Mouse (Mus musculus) neural tube, embryonic 14.5 days (tissue): Measurements from ENCODE around the gene Fam193b. TPM values are rescaled to one million over a fixed set of nuclear protein-coding genes. Genes with fewer than 3 reads are reported as not detected.

Source experiments
- ATAC-seq: fragments of 200-750 bp; cut with Nextera tagmentation; 2 replicates; pipeline ENCODE4 v1.8.0; 2017; ENCODE audit warnings: low read depth, mild to moderate bottlenecking, moderate TSS enrichment, moderate library complexity
- H3K27ac ChIP-seq: fragments of 300-500 bp; sonication (generic); 2 replicates; pipeline ENCODE4 v1.5.1; 2014; ENCODE audit warnings: low read depth, mild to moderate bottlenecking, control low read depth, low read length, moderate library complexity, mixed read lengths
- H3K27me3 ChIP-seq: fragments of 300-500 bp; sonication (generic); 2 replicates; pipeline ENCODE4 v1.6.1; 2014; ENCODE audit warnings: low read length; ENCODE audit not compliant: control insufficient read depth, insufficient read depth
- H3K36me3 ChIP-seq: fragments of 300-500 bp; sonication (generic); 2 replicates; pipeline ENCODE4 v1.6.1; 2014; ENCODE audit warnings: low read length, mixed read lengths; ENCODE audit not compliant: control insufficient read depth, insufficient read depth
- H3K4me1 ChIP-seq: fragments of 300-500 bp; sonication (generic); 2 replicates; pipeline ENCODE4 v1.6.1; 2014; ENCODE audit warnings: low read length; ENCODE audit not compliant: control insufficient read depth, insufficient read depth
- H3K4me2 ChIP-seq: fragments of 300-500 bp; sonication (generic); 2 replicates; pipeline ENCODE4 v1.6.1; 2014; ENCODE audit warnings: mild to moderate bottlenecking, low read depth, low read length, control low read depth
- H3K4me3 ChIP-seq: fragments of 300-500 bp; sonication (generic); 2 replicates; pipeline ENCODE4 v1.5.1; 2014; ENCODE audit warnings: low read depth, low read length, control low read depth, mixed read lengths
- H3K9ac ChIP-seq: fragments of 300-500 bp; sonication (generic); replicated peaks from 2 replicates; pipeline ENCODE4 v1.6.1; 2014; ENCODE audit warnings: low read depth, mild to moderate bottlenecking, control low read depth, low read length, mixed read lengths
- H3K9me3 ChIP-seq: fragments of 300-500 bp; sonication (generic); 2 replicates; pipeline ENCODE4 v1.6.1; 2016; ENCODE audit warnings: low read length; ENCODE audit not compliant: control insufficient read depth
- WGBS: fragments of 180-500 bp; shearing (Covaris S2); extraction: QIAGEN DNeasy Blood & Tissue Kit; methylation state at CpG from one replicate; pipeline ENCODE4 v1.1.7; 2014; 5-methylcytosine and 5-hydroxymethylcytosine counted together
- polyA plus RNA-seq: library from polyadenylated mRNA; unstranded; fragments of >200 nt; fragmentation: Nextera tagmentation; extraction: Ambion mirVana; gene quantifications from 2 replicates; pipeline ENCODE4 v1.2.1, GENCODE M21; 2014

Fam193b gene
- polyA plus RNA-seq, 1 experiment from 2014 or later = 50.1 TPM

- Histone ChIP-seq H3K27ac (no peak overlapping the region), H3K4me3 (peak overlapping the region; percentile 69), H3K27me3 (no peaks in the 10 kb centered on the region), H3K9ac (peak overlapping the region; percentile 78; the same call in 1 of the 2 replicates), H3K4me1 (peaks cover 9% of the 10 kb centered on the region), H3K9me3 (no peaks in the 10 kb centered on the region), H3K36me3 (peaks cover 12% of the 10 kb centered on the region), H3K4me2 (peak overlapping the region; percentile 78)
- ATAC-seq = 0 out of 2 replicates have a peak, but pooled peaks have one; percentile 18
- WGBS = 23% methylated on average over 9 of the region's 9 CpGs
These were observed 29.7 kb upstream of the Fam193b start for GRCm38 (mm10) chr13:55600657-55601056.

DNA sequence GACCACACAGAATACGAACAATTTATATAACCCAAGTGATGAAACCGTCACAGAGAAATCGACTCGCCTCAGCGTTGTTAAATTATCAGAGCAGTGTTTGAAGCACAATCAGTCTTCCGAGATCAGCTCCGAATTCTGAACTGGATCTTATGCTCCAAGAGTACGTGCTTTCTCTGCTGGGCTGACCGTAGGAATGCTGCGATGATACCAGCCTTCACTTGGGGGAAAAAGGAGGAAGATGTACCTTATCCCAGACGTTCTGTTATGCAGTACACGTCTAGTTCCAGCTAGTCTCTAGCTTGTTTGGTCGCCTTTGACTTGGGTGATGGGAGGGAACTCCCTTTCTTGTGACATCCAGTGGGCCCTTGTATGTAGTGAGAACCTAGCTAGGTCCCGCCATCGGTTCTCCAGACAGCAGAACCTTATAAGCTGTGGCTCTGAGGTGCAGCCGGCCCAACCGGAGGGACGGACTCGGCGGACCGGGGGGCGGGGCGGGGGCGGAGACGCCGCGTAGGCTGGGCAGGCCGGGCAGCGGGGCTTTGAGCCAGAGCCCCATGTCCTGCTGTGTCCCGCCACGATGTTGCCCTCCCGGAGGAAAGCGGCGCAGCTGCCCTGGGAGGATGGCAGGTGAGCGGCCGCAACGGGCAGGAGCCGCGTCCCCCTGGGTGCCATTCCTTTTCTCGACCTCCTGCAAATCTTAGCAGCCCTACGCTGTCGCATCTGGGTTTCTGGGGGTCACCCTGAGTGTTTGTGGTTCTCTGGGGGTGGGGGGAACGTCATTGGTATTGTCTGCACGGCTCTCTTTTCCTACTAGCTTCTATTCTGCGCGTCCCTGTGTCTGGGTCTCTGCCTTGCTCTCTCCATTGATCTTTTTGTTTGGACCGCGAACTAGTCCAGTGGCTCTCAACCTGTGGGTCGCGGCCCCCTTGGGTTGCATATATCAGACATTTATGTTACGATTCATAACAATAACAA is 28.9 kb upstream of the Fam193b start, which contains the start of gene B4galt7:
Gene B4galt7, plus strand, starts transcription at position 331 of the 975 bp plus-strand sequence.
- Histone ChIP-seq H3K27ac (peak within 1 kb of the TSS; percentile 75), H3K9me3 (no peaks in the 10 kb centered on the region), H3K4me2 (peak within 1 kb of the TSS; percentile 78), H3K27me3 (no peaks in the 10 kb centered on the region), H3K4me1 (peaks cover 9% of the 10 kb centered on the region), H3K9ac (peak within 1 kb of the TSS; percentile 78), H3K4me3 (peak within 1 kb of the TSS; percentile 69), H3K36me3 (peaks cover 19% of the 10 kb centered on the region)
- ATAC-seq = peak; percentile 88
- 9% methylated on average over 51 of the region's 51 CpGs for WGBS

DNA sequence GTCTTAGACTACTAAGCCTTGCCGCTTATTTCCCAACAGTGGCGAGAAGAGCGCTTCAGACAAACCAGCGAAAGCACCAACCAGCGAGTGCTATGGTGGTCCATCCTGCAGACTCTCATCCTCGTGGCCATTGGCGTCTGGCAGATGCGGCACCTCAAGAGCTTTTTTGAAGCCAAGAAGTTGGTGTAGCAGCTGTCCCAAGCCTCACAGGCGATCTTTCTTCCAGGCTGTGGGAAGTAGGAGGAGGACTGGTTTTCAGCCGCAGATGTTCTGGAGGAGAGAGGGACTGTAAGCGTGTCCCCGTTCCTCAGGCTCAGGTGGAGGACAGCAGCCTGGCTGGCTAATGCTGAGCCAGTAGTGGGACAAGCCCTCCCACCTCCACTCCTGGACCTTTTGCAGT is 25.9 kb upstream of the Fam193b start:
- no peaks in the 10 kb centered on the region for H3K27me3 ChIP-seq
- over 99% methylated on average over 12 of the region's 12 CpGs for WGBS
- no peak overlapping the region for H3K4me2 ChIP-seq

GRCm38 (mm10) chr13:55595375-55595774 is 24.5 kb upstream of the Fam193b start:
- ATAC-seq = no peak
- no peak overlapping the region for H3K4me3 ChIP-seq
- H3K9me3 ChIP-seq = no peaks in the 10 kb centered on the region
- WGBS = 89% methylated on average over 12 of the region's 12 CpGs
- H3K36me3 ChIP-seq = peaks cover 19% of the 10 kb centered on the region
- H3K4me2 ChIP-seq = no peak overlapping the region
- H3K27me3 ChIP-seq = no peaks in the 10 kb centered on the region
- H3K9ac ChIP-seq = no peak overlapping the region
- no peak overlapping the region for H3K27ac ChIP-seq
- peaks cover 9% of the 10 kb centered on the region; the same call in 1 of the 2 replicates for H3K4me1 ChIP-seq

More for the DNA sequence above, 25.9 kb upstream of the Fam193b start:
- Histone ChIP-seq H3K4me1 (peaks cover 18% of the 10 kb centered on the region), H3K9ac (no peak overlapping the region), H3K27ac (no peak overlapping the region), H3K9me3 (no peaks in the 10 kb centered on the region), H3K36me3 (peaks cover 19% of the 10 kb centered on the region), H3K4me3 (no peak overlapping the region)
- ATAC-seq = no peak

DNA sequence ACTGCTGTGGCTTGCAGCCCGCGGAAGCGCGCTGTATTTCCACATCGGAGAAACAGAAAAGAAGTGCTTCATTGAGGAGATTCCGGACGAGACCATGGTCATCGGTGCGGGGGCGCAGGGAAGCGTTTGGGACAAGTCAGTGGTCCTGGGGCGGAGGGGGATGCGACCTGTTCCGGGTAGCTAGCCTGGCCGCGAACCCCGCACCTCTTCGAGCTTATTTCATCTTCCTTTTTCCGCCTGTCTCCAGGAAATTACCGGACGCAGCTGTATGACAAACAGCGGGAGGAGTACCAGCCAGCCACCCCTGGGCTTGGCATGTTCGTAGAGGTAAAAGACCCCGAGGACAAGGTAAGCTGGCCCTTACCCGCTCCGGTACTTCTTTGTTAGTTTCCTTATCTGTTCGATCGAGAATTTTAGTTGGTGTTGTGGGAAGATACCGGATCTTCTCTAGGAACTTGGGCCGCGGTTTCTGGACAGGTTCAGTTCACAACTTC is 22.4 kb upstream of the Fam193b start:
- no peaks in the 10 kb centered on the region for H3K9me3 ChIP-seq
- peak overlapping the region; percentile 60 for H3K9ac ChIP-seq
- peak overlapping the region; percentile 71 for H3K4me2 ChIP-seq
- H3K27me3 ChIP-seq = no peaks in the 10 kb centered on the region
- H3K36me3 ChIP-seq = peaks cover 19% of the 10 kb centered on the region
- under 1% methylated on average over 31 of the region's 31 CpGs for WGBS
- ATAC-seq = peak; percentile 60
- peak overlapping the region; percentile 74 for H3K4me3 ChIP-seq
- H3K27ac ChIP-seq = peak overlapping the region; percentile 84
- peaks cover 9% of the 10 kb centered on the region; the same call in 1 of the 2 replicates for H3K4me1 ChIP-seq

DNA sequence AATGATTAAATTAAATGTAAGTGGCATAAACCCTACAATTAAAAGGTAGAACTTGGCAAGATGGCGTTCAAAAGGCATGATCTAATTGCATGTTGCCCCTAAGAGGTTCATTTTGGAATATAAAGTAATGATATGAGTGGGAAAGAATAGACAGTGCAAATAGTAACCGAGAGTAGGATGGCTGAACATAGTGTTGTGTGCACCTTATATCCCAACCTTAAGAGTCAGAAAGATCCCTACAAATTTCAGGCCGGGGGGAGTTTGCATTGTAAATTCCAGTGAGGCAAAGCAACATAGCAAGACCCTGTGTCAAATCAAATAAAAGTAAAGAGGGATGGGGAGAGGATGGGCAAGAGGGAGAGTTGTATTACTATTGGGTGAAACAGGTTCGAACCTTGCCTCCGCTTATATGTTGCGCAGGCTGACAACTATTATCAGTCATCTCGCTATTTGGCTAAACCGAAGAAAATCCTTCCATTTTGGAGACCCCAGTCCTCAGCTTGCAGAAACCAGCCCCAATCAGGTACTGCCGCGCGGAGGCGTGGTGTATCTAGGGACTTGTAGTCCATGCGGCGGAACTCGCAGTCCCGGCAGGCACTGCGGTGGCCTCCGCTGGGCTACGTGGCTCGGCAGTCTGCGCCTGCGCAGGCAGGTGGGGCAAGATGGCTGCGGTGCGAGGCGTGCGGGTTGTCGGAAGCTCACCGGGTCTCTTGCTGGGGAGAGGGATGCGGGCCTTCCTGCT is 21.8 kb upstream of the Fam193b start:
- Histone ChIP-seq H3K4me1 (peaks cover 9% of the 10 kb centered on the region; the same call in 1 of the 2 replicates), H3K27ac (peak overlapping the region; percentile 84), H3K9ac (peak overlapping the region; percentile 60), H3K36me3 (peaks cover 19% of the 10 kb centered on the region), H3K4me2 (peak overlapping the region; percentile 71), H3K9me3 (no peaks in the 10 kb centered on the region), H3K4me3 (peak overlapping the region; percentile 74), H3K27me3 (no peaks in the 10 kb centered on the region)
- ATAC-seq = peak; percentile 98
- 6% methylated on average over 29 of the region's 29 CpGs for WGBS

DNA sequence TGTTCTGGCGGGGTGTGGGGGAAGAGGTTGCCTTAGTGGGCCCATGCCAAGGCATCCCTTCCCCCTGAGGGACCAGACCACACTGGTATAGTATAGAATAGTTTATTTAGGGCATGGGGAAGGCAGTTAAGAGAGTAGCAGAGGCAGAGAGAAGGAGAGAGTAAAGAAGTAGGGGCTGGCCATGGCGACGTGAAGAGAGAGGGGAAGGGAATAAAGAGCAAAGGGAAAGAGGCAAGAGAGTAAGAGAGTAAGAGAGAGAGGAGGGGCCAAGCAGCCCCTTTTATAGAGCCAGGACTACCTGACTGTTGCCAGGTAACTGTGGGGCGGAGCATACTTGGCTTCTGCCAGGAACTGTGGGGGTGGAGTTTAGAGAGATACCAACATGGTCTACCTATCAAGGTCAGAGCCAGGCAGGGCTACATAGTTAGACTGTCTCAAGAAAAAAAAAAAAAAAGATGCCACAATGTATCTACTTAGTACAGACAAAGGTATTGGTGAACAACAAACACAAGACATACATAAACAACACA is 21.1 kb upstream of the Fam193b start:
- peak overlapping the region; percentile 71 for H3K4me2 ChIP-seq
- no peak overlapping the region for H3K9ac ChIP-seq
- no peak overlapping the region for H3K4me3 ChIP-seq
- WGBS = 76% methylated on average over 4 of the region's 4 CpGs
- peaks cover 9% of the 10 kb centered on the region; the same call in 1 of the 2 replicates for H3K4me1 ChIP-seq
- ATAC-seq = no peak
- no peaks in the 10 kb centered on the region for H3K9me3 ChIP-seq
- H3K27ac ChIP-seq = no peak overlapping the region
- H3K36me3 ChIP-seq = peaks cover 16% of the 10 kb centered on the region
- H3K27me3 ChIP-seq = no peaks in the 10 kb centered on the region

- H3K4me1 ChIP-seq = no peaks in the 10 kb centered on the region
- no peaks in the 10 kb centered on the region for H3K9me3 ChIP-seq
- H3K9ac ChIP-seq = no peak overlapping the region
- no peak overlapping the region for H3K4me2 ChIP-seq
- ATAC-seq = no peak
- H3K27me3 ChIP-seq = no peaks in the 10 kb centered on the region
- no peak overlapping the region for H3K4me3 ChIP-seq
- H3K36me3 ChIP-seq = no peaks in the 10 kb centered on the region
- 85% methylated on average over 4 of the region's 4 CpGs for WGBS
- H3K27ac ChIP-seq = no peak overlapping the region
These were observed 7.2 kb upstream of the Fam193b start for GRCm38 (mm10) chr13:55578086-55578485.
